26 mouse cellular contexts compared by ENCODE assay signal in the genomic region with DNA sequence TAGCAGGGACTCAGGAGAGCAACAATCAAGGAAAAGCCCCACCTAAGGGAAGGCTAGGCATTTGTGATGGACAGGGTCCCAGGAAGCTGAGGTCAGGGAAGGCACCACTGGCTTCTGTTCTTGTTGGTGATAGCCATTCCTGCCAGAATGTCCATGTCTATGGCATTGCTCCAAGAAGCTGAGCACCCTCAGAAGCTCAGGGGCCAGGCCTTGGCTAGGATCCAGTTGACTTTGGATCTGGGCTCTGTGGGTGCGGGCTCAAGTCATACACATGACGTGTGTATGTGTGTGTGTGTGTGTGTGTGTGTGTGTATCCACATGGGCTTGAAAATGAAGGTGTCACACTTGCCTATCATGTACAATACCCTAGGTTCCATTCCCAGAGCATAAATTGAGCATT. TPM values are rescaled to one million over a fixed set of nuclear protein-coding genes. Genes with fewer than 3 reads are reported as not detected.
DNase-seq lines count a peak whose midpoint lies in the region; ATAC-seq and TF ChIP-seq lines count a peak whose summit lies in the region.
"Had no signal": no experiment of that assay in that cellular context is flagged by ENCODE, and none has a peak within 500 bp of the region (broad histone marks: within the 10 kb centered on the region; RNA-seq: fewer than 3 reads in every experiment).

No protein-coding gene starts in this region.

- 48% methylated on average over 2 of the region's 2 CpGs for WGBS in heart, embryonic 15.5 days
- WGBS in lung, postnatal 0 days, result 43% methylated on average over 2 of the region's 2 CpGs
- 50% methylated on average over 2 of the region's 2 CpGs for WGBS in stomach, postnatal 0 days
- WGBS in hindbrain, embryonic 10.5 days, result 89% methylated on average over 2 of the region's 2 CpGs

- H3K4me2 ChIP-seq in heart, embryonic 15.5 days, result no peak overlapping the region
- H3K4me2 ChIP-seq in lung, postnatal 0 days (replicated peaks; ENCODE audit: low read depth, low read length), result no peak overlapping the region
- H3K4me2 ChIP-seq in stomach, postnatal 0 days (replicated peaks; ENCODE audit: low read depth), result no peak overlapping the region
- H3K4me2 ChIP-seq: embryonic facial prominence, embryonic 15.5 days; forebrain, embryonic 15.5 days; heart, embryonic 12.5 days; limb, embryonic 13.5 days; liver, embryonic 12.5 days; lung, embryonic 14.5 days had no signal

- H3K9me3 ChIP-seq in heart, embryonic 15.5 days (replicated peaks), result no peaks in the 10 kb centered on the region
- H3K9me3 ChIP-seq in lung, postnatal 0 days (ENCODE audit: low read length), result no peaks in the 10 kb centered on the region
- no peaks in the 10 kb centered on the region for H3K9me3 ChIP-seq in stomach, postnatal 0 days (ENCODE audit: control insufficient read depth, low read length)
- H3K9me3 ChIP-seq in hindbrain, embryonic 10.5 days, result no peaks in the 10 kb centered on the region
- H3K9me3 ChIP-seq: embryonic facial prominence, embryonic 15.5 days; forebrain, embryonic 15.5 days; heart, embryonic 12.5 days; limb, embryonic 13.5 days; liver, embryonic 12.5 days had no signal

- peaks cover 24% of the 10 kb centered on the region for H3K4me1 ChIP-seq in heart, embryonic 15.5 days (replicated peaks)
- H3K4me1 ChIP-seq in lung, postnatal 0 days (ENCODE audit: insufficient read depth, low read depth, low read length), result peaks cover 6% of the 10 kb centered on the region; the same call in 1 of the 2 replicates
- H3K4me1 ChIP-seq in stomach, postnatal 0 days (replicated peaks; ENCODE audit: control insufficient read depth, insufficient read depth), result no peaks in the 10 kb centered on the region
- no peaks in the 10 kb centered on the region for H3K4me1 ChIP-seq in hindbrain, embryonic 10.5 days (replicated peaks)
- H3K4me1 ChIP-seq: forebrain, embryonic 15.5 days; liver, embryonic 12.5 days had no signal

- peaks cover 4% of the 10 kb centered on the region for H3K36me3 ChIP-seq in heart, embryonic 15.5 days
- peaks cover 2% of the 10 kb centered on the region; the same call in 1 of the 2 replicates for H3K36me3 ChIP-seq in lung, postnatal 0 days (ENCODE audit: insufficient read depth, low read length)
- H3K36me3 ChIP-seq in stomach, postnatal 0 days (ENCODE audit: control insufficient read depth, insufficient read depth, low read length), result peaks cover 8% of the 10 kb centered on the region; the same call in 1 of the 2 replicates
- H3K36me3 ChIP-seq in hindbrain, embryonic 10.5 days, result peaks cover 22% of the 10 kb centered on the region

- intact Hi-C loops in heart, postnatal 25 days (cut with DNase I), result no loop called here

- no peak for TF ChIP-seq EP300 in lung, postnatal 0 days (IDR thresholded peaks at IDR 0.05)
- TF ChIP-seq EP300 in stomach, postnatal 0 days (optimal IDR thresholded peaks at IDR 0.05), result no peak

- H3K4me3 ChIP-seq in heart, embryonic 15.5 days, result no peak overlapping the region
- no peak overlapping the region for H3K4me3 ChIP-seq in lung, postnatal 0 days (ENCODE audit: low read depth, low read length)
- H3K4me3 ChIP-seq in stomach, postnatal 0 days (ENCODE audit: low read depth, low read length), result no peak overlapping the region
- no peak overlapping the region for H3K4me3 ChIP-seq in hindbrain, embryonic 10.5 days
- H3K4me3 ChIP-seq: embryonic facial prominence, embryonic 15.5 days; forebrain, embryonic 15.5 days; heart, embryonic 12.5 days; limb, embryonic 13.5 days; liver, embryonic 12.5 days had no signal

- no peaks in the 10 kb centered on the region for H3K27me3 ChIP-seq in heart, embryonic 15.5 days
- no peaks in the 10 kb centered on the region for H3K27me3 ChIP-seq in lung, postnatal 0 days (replicated peaks; ENCODE audit: insufficient read depth, low read length)
- no peaks in the 10 kb centered on the region for H3K27me3 ChIP-seq in stomach, postnatal 0 days (ENCODE audit: control insufficient read depth, insufficient read depth, low read length)
- H3K27me3 ChIP-seq in hindbrain, embryonic 10.5 days (ENCODE audit: insufficient read depth, poor library complexity, severe bottlenecking), result no peaks in the 10 kb centered on the region
- H3K27me3 ChIP-seq: embryonic facial prominence, embryonic 15.5 days; forebrain, embryonic 15.5 days; heart, embryonic 12.5 days; limb, embryonic 13.5 days; liver, embryonic 12.5 days had no signal

- no peak overlapping the region for H3K9ac ChIP-seq in heart, embryonic 15.5 days
- H3K9ac ChIP-seq in lung, postnatal 0 days (replicated peaks; ENCODE audit: low read depth), result no peak overlapping the region
- no peak overlapping the region for H3K9ac ChIP-seq in stomach, postnatal 0 days (ENCODE audit: low read length)
- H3K9ac ChIP-seq: embryonic facial prominence, embryonic 15.5 days; forebrain, embryonic 15.5 days; heart, embryonic 12.5 days; limb, embryonic 13.5 days; liver, embryonic 12.5 days; lung, embryonic 14.5 days had no signal

- H3K27ac ChIP-seq in heart, embryonic 15.5 days, result no peak overlapping the region
- peak overlapping the region; percentile 51 for H3K27ac ChIP-seq in lung, postnatal 0 days (ENCODE audit: low read length)
- no peak overlapping the region for H3K27ac ChIP-seq in stomach, postnatal 0 days (replicated peaks)
- no peak overlapping the region for H3K27ac ChIP-seq in hindbrain, embryonic 10.5 days
- H3K27ac ChIP-seq: embryonic facial prominence, embryonic 15.5 days; forebrain, embryonic 15.5 days; limb, embryonic 13.5 days; liver, embryonic 12.5 days had no signal

- ATAC-seq in heart, embryonic 15.5 days (replicated peaks; ENCODE audit: insufficient number of reproducible peaks, insufficient read depth, low FRiP score, low read depth), result 0 out of 2 replicates have a peak, but pooled peaks have one; percentile 12
- ATAC-seq in lung, postnatal 0 days, result peak; percentile 73
- ATAC-seq in stomach, postnatal 0 days (ENCODE audit: low FRiP score, low TSS enrichment), result no peak
- ATAC-seq: activated CD4-positive, CD25-positive, alpha-beta regulatory T cell, adult 4 months; forebrain, embryonic 15.5 days; hindbrain, embryonic 16.5 days; liver, embryonic 12.5 days had no signal

- no peak for TF ChIP-seq CTCF in lung, postnatal 0 days (IDR thresholded peaks at IDR 0.05)
- no peak for TF ChIP-seq CTCF in stomach, postnatal 0 days (IDR thresholded peaks at IDR 0.05; ENCODE audit: low read depth)

- no peak for DNase-seq in heart, postnatal 25 days (ENCODE audit: low spot score)
- peak; percentile 37 for DNase-seq in kidney, postnatal 14 days
- no peak for DNase-seq in kidney, adult 11 months
- peak; percentile 75 for DNase-seq in lung, postnatal 0 days (ENCODE audit: low spot score)
- peak; percentile 33 for DNase-seq in stomach, postnatal 0 days (ENCODE audit: low spot score)
- no peak for DNase-seq in cerebellum, postnatal 25 days
- no peak for DNase-seq in hindbrain, embryonic 10.5 days (ENCODE audit: low spot score)
- DNase-seq: adrenal gland, adult 8-10 months; cerebellum, adult 2 months; gastrocnemius, postnatal 10 days; heart, postnatal 36 days; kidney, postnatal 36 days; midbrain, embryonic 14.5 days; thymus, postnatal 25 days had no signal

RNA-seq across cellular contexts. Expression of gene Pdia6, which starts 23.6 kb away (rescaled TPM):
- 313 and 351 TPM in 2 replicates for polyA plus RNA-seq in heart, embryonic 15.5 days (2015; fragmentation: Nextera tagmentation; extraction: Ambion mirVana)
- total RNA-seq in heart, postnatal 25 days (2021), result 100 to 1,000 TPM; 111 to 134 TPM
- 249 and 298 TPM in 2 replicates for polyA plus RNA-seq in lung, postnatal 0 days (2015; fragmentation: Nextera tagmentation; extraction: Ambion mirVana)
- 353 and 375 TPM in 2 replicates for polyA plus RNA-seq in stomach, postnatal 0 days (2015; fragmentation: Nextera tagmentation; extraction: Ambion mirVana)
- polyA plus RNA-seq in hindbrain, embryonic 10.5 days (2016; fragmentation: Nextera tagmentation; extraction: Ambion mirVana), result 501 and 623 TPM in 2 replicates

RNA-seq across cellular contexts. Expression of gene Atp6v1c2, which starts 39.2 kb away (rescaled TPM):
- 0.35 and 0.51 TPM in 2 replicates for polyA plus RNA-seq in heart, embryonic 15.5 days (2015; fragmentation: Nextera tagmentation; extraction: Ambion mirVana)
- total RNA-seq in heart, postnatal 25 days (2021), result not detected
- 55.6 and 56.4 TPM in 2 replicates for polyA plus RNA-seq in lung, postnatal 0 days (2015; fragmentation: Nextera tagmentation; extraction: Ambion mirVana)
- 14.6 and 16.3 TPM in 2 replicates for polyA plus RNA-seq in stomach, postnatal 0 days (2015; fragmentation: Nextera tagmentation; extraction: Ambion mirVana)
- 0.72 and 0.73 TPM in 2 replicates for polyA plus RNA-seq in hindbrain, embryonic 10.5 days (2016; fragmentation: Nextera tagmentation; extraction: Ambion mirVana)
- total RNA-seq: common myeloid progenitor, adult 5-6 weeks; gastrocnemius, postnatal 10 days; granulocyte monocyte progenitor cell, adult 5-6 weeks; heart, postnatal 36 days; megakaryocyte-erythroid progenitor cell, adult 5-6 weeks had no signal

RNA-seq across cellular contexts. Expression of gene Nol10, which starts 58.3 kb away (rescaled TPM):
- 11.2 and 13.0 TPM in 2 replicates for polyA plus RNA-seq in heart, embryonic 15.5 days (2015; fragmentation: Nextera tagmentation; extraction: Ambion mirVana)
- 1 to 10 TPM; 7.1 TPM for total RNA-seq in heart, postnatal 25 days (2021)
- 7.4 and 7.9 TPM in 2 replicates for polyA plus RNA-seq in lung, postnatal 0 days (2015; fragmentation: Nextera tagmentation; extraction: Ambion mirVana)
- 7.3 and 8.2 TPM in 2 replicates for polyA plus RNA-seq in stomach, postnatal 0 days (2015; fragmentation: Nextera tagmentation; extraction: Ambion mirVana)
- 28.8 and 34.5 TPM in 2 replicates for polyA plus RNA-seq in hindbrain, embryonic 10.5 days (2016; fragmentation: Nextera tagmentation; extraction: Ambion mirVana)

Comparison
In these comparisons a context has a peak if more than half of its experiments do, and no peak if none do; other contexts are left out.
1. DNase-seq: peak in kidney, postnatal 14 days (single experiment), lung, postnatal 0 days (single experiment) and stomach, postnatal 0 days (single experiment); none in heart, postnatal 25 days (single experiment), kidney, adult 11 months (single experiment), cerebellum, postnatal 25 days (0 of 2) and hindbrain, embryonic 10.5 days (single experiment).